Mouse (Mus musculus) lung, postnatal 4 days (tissue): ENCODE measurements around the gene Gm49320.

Source experiments
- DNase-seq, 2 experiments: peaks; one replicate each; pipeline ENCODE4 v3.0.0; 2021

Gm49320 gene

DNA sequence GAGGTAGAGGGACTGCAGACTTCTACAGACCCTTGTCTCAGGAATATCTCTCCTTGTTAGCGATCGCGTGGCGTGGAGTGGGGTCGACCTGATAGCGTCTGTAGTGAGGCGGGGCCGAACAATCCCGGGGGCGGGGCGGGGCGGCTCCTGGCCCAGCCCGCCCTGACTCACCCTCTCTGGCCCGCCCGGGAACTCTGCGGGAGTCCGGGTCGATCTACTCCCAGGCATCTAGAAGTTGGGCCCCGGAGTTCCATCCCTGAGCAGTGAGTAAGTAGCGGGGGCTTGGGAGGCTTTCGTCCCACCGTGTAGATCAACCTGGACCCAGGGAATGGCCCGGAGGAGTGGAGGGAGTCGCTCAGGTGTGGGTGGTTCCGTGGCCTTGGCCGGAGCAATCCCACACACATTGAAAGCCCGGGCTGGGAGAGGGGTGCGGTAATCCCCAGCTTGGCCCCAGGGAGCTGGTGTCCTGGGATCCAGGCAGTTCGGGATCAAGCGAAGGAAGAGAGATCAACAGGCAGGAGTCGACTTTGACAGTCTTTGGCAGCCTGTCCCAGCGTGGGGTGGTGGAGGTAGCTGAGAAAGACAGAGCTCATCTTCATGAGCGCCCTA, 11.8 kb upstream of the Gm49320 start, which contains the start of gene Lrrc8e:
Gene Lrrc8e (plus strand): TSS at position 89 of the 609 bp plus-strand sequence.
- DNase-seq: peak; percentile 48 to 49

DNA sequence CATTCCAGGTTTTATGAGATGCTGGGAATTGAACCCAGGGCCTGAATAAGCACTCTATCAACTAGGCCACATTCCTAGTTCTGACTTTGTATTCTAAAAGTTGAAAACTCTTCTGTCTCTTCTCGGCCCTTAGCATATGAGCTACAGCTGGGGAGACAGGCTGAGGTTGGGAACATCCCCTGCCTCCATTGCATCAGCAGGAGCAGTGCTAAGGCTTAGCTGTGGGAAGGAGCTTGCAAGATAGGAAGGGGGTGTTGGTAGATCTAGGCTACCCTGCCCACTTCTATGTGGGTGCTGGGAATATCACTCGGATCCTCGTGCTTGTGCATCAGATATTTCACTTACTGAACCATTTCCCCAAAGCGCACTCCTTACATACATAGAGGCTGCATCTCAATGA, 10.7 kb upstream of the Gm49320 start:
- DNase-seq: no peak

DNA sequence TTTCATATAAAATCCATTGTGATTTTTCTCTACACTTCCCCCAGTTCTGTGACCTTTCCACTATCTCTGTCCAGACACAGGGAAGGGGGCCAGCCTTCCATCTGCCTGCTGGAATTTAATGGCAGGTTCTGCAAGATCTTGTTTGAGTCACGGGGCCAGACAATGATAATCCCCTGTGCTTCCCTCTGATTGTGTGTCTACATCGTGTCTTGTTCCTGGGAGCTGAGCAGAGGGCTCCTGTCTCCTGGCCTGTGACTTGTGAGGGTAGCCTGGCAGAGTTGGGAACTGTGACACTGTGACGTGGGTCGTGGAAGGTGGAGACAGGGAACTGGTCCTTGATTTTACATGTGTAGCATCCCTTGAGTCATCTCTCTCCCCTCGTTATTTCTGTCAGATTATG, 8.9 kb upstream of the Gm49320 start:
- DNase-seq: no peak

DNA sequence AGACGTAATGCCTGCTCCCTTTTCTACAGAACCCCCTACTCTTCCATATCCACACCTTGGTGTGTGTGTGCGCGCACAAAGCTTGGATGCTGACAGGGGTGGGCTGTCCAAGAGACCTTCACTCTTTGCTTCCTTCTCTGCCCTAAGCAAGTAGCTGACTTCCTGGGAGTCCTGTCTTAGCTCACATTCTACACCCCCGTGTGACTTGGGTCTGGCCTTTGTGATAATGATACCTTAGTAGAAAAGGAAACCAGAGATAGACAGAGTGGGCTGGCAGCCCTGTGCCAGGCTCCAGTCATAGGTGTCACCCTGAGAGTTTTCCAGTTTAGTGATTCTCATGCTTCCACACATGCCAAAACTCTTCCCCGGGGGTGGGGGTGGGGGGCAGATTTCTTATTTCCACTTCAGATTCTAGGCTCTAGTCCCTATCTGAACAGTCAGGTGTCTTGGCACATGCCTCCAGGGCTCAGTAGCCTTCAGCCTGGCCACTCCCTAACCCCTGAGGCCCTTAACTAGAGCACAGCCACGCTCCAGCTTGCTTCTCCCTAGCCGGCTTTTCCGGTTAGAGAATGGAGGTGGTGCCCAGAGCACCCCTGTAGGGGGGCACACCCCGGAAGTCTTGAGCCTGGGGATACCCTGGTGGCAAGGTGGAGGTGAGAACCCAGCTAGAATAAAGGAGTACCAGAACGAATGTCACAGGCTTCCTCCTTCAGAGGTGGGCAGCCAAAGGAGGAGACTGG, 7.9 kb upstream of the Gm49320 start:
- peak; percentile 42 to 70 for DNase-seq

DNA sequence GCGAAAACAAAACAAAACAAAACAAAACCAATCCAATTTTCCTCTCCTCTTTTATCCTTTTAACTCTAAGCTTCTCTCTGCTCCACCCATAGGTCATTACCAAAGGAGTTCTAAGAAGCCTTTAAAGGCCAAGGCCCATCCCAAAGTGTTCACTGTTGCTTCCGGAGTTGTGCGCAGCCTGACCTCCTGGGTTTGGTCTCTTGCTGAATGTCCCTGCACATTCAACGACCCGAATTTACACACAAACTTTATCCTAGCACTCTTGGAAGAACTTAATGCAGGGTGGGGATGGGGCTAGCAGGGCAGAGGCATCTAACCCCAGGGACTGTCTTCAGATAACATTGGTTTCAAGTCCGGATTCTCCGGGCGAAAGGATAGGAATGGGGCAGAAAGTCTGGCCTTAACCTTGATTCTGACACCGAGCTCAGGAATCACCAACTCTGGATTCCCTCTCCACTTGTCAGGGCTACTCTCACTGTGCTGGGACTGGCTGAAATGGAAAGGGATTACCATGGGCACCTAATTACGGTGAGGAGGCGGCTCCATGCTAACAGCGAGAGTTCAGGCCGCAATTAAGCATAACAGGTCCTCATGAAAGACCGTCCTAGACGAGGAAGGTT, 741 bp upstream of the Gm49320 start:
- peak in 1 of 2 experiments; percentile 43 for DNase-seq

DNA sequence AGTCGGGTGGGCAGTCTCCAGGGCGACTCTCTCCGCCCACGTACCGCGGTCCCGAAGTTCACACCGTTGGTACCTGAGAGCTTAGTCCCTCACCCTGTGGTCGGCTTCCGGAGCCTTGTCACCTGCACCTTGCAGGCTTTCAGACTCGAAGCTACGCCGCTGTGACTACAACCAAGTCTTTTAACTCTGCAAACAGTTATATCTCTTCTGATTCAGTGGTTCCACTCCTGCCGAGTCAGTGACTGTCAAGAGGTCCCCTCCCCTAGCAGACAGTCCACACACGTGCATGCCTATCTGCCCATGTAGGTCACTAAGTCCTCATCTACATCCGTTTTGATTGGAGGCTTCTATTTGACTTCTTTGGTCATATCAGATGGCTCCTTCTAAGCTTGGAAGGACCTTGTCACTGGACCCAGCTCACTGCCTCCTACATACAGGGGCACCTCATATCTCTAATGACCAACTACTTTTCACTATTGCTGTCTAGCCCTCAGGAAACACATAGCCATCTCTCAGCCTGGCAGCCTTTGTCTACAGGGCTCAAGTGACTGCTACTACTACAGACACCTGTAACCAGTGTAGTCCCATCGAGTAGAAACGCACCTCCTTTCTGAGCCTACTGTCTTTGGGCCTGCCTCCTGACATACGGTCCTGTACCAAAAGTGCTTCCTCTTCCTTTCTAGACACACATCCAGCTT, 677 bp downstream of the Gm49320 start:
- no peak for DNase-seq

DNA sequence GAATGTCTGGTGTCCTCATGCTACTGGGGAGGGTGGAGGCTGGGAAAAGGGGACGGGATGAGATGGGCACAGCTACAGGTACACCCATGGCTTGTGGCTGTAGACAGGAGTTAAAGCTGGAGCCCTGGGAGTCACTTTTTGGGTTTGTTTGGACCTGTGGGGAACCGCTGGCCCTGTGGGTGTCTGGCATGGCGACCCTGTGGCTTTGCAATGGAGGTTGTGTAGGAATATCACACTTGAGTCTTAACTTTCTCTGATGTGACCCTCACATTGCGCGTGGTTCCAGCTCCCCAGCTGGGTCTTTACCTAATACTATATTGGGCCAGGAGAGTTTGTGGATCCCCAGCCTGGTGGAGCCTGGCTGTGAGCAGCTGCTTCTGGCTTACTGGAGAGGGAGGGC, 6.4 kb downstream of the Gm49320 start:
- DNase-seq: no peak

DNA sequence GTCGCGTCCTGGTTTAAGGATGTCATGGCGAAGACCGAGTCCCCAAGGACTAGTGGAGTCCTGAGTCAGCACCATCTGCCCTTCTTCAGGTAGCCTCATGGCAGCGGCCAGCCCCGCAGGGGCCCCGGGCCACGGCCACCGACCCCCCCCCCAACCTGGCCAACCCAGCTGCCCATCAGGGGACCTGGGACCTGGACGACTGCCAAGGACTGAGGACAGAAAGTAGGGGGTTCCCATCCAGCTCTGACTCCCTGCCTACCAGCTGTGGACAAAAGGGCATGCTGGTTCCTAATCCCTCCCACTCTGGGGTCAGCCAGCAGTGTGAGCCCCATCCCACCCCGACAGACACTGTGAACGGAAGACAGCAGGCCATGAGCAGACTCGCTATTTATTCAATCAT, 7.1 kb downstream of the Gm49320 start:
- DNase-seq: no peak

DNA sequence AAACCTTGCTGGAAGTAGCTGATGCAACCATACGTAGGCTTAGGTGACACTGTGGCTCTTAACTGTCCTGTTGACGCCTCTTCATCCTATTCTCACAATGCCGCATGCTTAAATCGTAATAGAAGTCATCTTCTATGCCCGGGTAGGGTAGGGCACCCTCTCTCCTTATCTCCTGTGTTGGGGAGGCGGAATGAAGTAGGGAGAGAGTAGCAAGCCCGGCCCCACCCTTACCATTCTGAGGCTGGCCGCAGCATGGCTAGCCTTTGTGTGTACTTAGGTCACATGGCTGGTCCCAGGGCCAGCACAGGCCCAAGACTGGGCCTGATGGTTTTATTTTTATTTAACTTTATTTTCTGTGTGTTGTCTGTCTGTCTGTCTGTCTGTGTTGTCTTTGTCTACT, 8.6 kb downstream of the Gm49320 start:
- DNase-seq: no peak

DNA sequence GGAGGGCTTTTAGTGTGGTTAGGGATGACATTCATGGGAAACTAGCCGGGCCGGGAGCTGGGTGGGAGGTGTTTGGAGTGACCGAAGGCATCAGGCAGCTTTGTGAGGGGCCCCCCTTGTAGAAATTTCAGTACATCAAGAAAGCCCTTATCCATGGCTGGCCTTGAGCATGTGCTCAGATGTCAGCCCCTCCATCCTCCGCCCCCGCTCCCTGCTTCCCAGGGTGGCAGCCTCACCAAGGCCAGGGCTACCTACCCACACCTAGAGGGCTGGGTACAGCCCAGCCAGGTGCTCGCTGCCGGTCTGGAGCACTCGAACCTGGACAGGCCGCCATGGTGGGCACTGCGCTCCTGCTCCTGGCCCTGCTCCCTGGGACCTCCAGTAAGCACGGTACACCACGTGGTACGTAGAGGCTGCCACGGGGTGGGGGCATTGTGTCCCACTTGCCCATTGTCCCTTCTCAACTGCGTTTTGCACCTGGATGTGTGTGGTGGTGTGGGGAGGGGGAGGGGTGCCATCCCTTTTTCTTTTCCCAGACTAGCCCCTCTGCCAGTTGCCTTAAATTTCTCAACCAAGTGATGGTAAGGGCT, 9.4 kb downstream of the Gm49320 start, which contains the start of gene Tgfbr3l:
Gene Tgfbr3l (plus strand): TSS at position 264 of the 590 bp plus-strand sequence.
- no peak for DNase-seq

DNA sequence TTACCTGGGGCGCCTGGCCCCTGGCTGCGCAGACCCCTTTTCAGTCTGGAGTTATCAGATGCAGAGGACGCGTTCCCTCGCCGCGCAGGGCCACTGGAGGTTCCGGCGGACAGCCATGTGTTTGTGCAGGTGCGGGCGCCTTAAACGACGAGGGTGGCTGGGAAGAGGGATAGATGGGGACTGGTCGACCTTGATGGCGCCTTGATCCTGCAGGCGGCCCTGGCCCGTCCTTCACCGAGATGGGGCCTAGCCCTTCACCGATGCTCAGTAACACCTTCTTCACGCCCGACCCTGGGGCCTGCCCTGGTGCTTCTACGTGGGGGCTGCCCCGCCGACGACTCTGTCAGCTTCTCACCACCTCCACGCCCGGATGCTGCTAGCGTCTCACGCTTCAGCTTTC, 10.5 kb downstream of the Gm49320 start:
- no peak for DNase-seq

DNA sequence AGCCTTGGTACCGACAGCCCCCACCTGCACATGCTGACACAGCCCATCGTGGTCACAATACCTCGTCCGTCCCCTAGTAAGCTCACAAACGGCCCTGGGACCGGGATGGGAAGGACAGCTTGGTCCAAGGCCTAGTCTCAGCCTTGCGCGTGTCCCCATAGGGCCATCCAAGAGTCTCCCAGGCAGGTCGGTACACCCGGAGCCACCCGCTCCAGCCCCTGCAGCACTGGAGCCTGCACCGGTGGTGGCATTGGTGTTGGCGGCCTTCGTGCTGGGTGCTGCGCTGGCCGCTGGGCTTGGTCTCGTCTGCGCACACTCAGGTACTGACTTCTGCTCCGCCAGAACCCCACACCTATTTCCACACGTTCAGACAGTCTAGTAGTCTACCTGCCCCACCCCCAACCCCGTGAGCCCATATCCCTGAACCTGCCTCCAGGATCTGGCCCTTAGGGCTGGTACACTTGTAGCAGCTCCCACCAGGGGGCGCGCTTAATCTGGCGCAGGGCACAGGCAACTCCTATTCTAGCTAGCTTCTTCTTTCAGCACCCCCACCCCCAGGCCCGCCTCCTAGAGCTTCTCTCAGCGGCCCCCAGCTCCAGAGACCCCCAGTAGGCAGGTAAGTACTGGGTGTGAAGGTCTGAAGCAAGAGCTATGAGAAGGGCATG, 11.8 kb downstream of the Gm49320 start:
- peak; percentile 86 to 88 for DNase-seq

DNA sequence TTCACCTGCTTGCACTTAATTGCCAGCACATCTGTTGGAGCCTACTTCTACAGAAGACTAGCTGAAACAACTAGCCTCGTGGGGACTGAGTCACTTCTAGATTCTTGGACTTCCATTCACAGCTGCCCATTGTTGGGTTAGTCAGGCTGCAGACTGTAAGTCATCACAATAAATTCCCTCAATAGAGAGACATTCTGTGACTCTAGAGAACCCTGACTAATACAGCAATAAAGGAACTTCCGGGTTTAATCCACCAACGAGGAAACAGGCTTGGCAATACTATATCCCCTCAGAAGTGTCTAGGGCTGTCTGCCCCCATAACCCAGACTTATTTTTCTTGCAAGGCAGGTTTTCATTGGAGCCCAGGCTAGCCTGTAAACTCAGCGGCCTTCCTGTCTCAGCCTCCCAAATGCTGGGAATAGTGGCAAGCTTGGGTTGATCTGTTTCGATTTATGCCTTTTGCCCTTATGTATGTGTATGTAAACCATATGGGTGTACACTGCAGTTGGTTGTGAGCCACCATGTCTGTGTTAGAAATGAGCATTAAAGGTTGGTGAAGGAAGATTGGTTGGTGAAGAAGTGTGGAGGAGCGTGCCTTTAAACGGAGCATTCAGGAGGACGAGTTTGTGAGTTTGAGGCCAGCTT, 13.6 kb downstream of the Gm49320 start:
- DNase-seq: no peak

DNA sequence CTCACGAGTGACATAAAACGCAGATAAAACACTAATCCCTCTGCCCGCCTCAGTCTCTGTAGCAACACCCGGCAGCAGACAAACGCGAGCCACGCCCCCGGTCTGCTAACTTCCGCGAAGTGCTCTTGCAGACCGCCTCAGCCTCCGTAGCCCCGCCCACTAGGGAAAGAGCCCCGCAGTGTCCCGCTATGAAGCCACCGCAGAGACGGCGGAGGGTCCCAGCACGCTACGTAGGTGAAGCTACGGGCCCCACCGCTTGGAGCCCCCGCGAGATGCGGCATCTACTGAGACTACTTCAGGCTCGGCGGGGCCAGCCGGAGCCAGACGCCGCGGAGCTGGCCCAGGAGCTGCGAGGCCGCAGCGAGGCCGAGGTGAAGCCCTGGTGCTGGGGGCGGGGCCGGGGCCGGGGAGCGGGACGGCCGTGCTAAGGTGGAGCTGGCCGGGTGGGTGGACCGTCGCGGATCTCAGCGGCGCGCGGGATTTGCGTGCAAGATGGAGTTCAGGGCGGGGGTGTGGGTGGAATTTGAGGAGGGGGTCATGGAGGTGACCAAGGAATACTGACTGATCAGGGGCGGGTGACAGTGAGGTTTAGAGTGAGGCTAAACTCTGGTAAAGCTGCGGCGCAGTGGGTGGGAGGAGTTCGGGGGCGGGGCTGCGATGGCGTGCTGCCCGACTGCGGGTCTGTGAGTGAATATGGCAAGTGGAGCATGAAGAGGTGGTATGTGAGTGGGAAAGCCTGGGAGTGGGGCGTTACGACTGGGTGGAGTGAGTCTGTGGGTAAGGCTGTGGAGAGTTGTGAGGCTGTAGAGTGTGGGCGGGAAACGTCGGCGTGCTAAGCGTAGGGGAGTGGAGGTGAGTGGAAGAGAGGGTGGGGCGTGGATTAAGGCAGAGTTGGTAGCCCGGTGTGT, 14.5 kb downstream of the Gm49320 start, which contains the start of gene Snapc2:
Gene Snapc2 (plus strand): TSS at position 147 of the 908 bp plus-strand sequence.
- peak; percentile 96 for DNase-seq

DNA sequence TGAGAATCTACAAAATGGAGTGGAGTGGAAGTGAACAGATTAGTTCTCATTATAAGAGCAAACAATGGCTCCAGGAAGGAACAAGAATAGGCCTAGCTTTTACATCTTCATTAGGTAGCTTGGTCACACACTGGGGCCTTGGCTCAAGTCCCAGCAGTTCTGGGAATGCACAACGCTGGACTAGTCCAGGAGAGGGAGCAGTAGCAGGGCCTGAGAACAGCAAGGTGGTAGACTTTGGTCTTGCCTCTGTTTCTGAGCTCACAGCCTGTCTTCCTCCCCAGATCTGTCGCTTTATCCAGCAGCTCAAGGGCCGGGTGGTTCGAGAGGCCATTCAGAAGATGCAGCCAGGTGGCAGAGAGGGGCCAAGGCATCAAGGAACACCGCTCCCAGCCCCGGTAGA, 15.3 kb downstream of the Gm49320 start:
- DNase-seq: peak; percentile 54 to 65

DNA sequence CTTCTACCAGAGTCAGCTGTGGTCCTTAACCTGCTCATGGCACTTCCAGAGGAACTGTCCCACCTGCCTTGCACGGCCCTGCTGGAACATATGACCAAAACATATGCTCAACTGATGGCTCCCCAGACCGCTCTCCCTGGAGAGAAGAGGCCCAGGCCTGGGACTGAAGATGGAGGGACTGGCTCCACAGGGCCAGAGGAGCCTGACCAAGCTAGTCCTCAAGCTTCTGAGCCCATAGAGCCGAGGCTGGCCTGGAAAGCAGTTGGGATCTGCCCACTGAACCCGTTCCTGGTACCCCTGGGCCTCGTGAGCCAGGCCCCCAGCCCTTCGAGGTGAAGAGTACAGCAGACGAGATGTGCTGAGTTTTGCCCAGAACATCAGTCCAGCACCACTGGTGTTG, 16.8 kb downstream of the Gm49320 start:
- DNase-seq: peak in 1 of 2 experiments; percentile 19

DNA sequence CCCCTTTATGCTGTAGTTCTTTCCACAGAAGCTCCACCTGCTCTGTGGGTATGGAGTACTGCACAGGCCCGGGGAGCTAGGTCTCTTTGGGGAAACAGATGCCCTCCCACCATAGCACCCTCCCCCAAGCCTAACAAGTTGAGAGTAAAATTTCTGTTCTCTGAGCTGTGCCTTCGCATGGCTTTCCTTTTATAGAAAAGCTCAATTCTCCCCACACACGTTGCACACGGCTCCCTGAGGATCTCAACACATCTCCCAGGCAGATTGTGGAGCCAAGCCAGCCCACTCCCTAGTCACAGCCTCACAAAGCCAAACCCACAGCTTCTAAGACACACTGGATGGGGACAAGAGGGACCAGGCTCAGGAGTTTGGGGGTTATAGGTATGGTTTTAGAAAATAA, 18.2 kb downstream of the Gm49320 start:
- DNase-seq: peak in 1 of 2 experiments; percentile 15

DNA sequence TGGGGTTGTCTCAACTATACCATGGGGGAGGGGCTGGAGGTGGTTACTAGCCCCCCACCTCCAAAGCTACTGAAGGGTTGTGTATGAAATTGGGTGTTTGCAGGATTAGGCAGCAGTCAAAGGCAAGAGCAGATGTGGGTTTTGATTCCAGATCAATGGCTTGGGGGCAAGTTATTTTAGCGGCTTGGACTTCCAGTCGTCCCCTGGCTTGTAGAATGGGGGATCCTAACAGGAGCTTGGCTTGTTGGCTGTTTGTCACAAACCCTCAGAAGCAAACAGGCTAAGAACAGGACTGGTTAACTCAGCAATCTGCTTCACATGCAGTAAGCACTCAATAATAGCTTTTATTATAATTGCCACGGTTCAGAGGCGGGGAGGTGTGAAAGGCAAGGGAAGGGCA, 18.7 kb downstream of the Gm49320 start:
- no peak for DNase-seq

DNA sequence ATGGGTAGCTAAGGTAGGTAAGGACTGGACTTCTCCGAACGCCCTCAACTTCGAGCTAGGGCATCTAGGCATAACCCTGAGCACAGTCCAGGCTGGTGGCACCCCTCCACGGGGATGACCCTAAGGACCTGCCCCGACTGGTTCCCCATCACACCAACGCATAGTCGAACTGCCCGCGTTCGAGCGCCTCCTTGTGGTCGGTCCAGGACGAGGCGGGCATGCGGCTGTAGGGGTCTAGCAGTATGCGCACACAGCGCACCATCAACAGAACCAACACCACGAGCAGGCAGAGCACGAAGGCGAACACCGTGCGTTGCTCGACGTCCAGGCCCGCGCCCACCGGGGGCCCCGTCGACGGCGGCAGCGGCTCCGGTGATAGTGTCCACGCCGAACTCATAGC, 19.6 kb downstream of the Gm49320 start:
- peak; percentile 84 to 89 for DNase-seq

DNA sequence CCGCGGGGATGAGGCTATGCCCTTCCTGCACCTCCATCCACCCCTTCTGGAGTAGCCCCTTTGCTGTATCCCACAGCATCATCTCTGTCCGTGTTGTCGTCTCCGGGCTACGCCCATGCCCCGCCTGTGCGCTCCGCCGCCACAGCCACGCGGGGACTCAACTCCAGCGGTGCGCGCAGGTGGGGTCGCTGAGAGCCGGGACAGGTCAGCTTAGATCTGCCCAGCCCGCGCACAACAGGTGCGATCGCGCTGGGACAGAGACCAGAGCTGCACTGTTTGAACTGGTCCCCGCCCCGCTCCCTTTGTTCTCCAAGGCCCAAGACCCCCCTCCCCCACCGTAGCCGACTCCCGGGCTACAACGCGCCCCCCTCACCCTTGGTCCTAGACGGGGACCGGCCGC, 20.0 kb downstream of the Gm49320 start:
- DNase-seq: peak in 1 of 2 experiments; percentile 42
